Mouse (Mus musculus) heart, adult 9 months (tissue): ENCODE data around the gene Krtap26-1.
A peak's percentile ranks its signal among the peaks of the same experiment; 100 is the strongest.

Source experiments
- DNase-seq, 2 experiments: peaks; one replicate each; pipeline ENCODE4 v3.0.0; 2022; ENCODE audit warnings: low spot score in 2 of 2

The Krtap26-1 gene

GRCm38 (mm10) chr16:88647358-88647846 is at the start of gene Krtap26-1:
Gene Krtap26-1, minus strand, starts transcription at chr16:88647796.
- no peak for DNase-seq

GRCm38 (mm10) chr16:88696256-88696655 is 48.7 kb upstream of the Krtap26-1 start:
- no peak for DNase-seq

GRCm38 (mm10) chr16:88681282-88681681 is 33.7 kb upstream of the Krtap26-1 start:
- no peak for DNase-seq

- DNase-seq: no peak
Measured at GRCm38 (mm10) chr16:88679099-88679498, 31.5 kb upstream of the Krtap26-1 start.

GRCm38 (mm10) chr16:88671571-88671970 is 24.0 kb upstream of the Krtap26-1 start, which contains the start of gene Krtap27-1:
Gene Krtap27-1, minus strand, starts transcription at chr16:88671671.
- no peak for DNase-seq

GRCm38 (mm10) chr16:88657426-88657825 is 9.8 kb upstream of the Krtap26-1 start:
- no peak for DNase-seq

GRCm38 (mm10) chr16:88651952-88652351 is 4.4 kb upstream of the Krtap26-1 start:
- no peak for DNase-seq

- DNase-seq: no peak
Measured at GRCm38 (mm10) chr16:88651082-88651481, 3.5 kb upstream of the Krtap26-1 start.

- no peak for DNase-seq
Measured at GRCm38 (mm10) chr16:88646366-88647111, 1.1 kb downstream of the Krtap26-1 start.

GRCm38 (mm10) chr16:88640053-88640452 is 7.5 kb downstream of the Krtap26-1 start:
- no peak for DNase-seq

- DNase-seq: peak in 1 of 2 experiments; percentile 3
Measured at GRCm38 (mm10) chr16:88635142-88635541, 12.5 kb downstream of the Krtap26-1 start.

GRCm38 (mm10) chr16:88631474-88631873 is 16.1 kb downstream of the Krtap26-1 start:
- no peak for DNase-seq

- no peak for DNase-seq
Measured at GRCm38 (mm10) chr16:88627566-88627965, 20.0 kb downstream of the Krtap26-1 start, which contains the start of gene 2310079G19Rik. Gene 2310079G19Rik, minus strand, starts transcription at chr16:88627666.

- no peak for DNase-seq
Measured at GRCm38 (mm10) chr16:88612712-88613111, 34.9 kb downstream of the Krtap26-1 start.

GRCm38 (mm10) chr16:88611922-88612321 is 35.7 kb downstream of the Krtap26-1 start, which contains the start of gene Krtap24-1:
Gene Krtap24-1, minus strand, starts transcription at chr16:88612279.
- no peak for DNase-seq

GRCm38 (mm10) chr16:88604570-88604969 is 43.0 kb downstream of the Krtap26-1 start:
- no peak for DNase-seq

GRCm38 (mm10) chr16:88602464-88602863 is 45.1 kb downstream of the Krtap26-1 start:
- DNase-seq: no peak

- DNase-seq: no peak
Measured at GRCm38 (mm10) chr16:88600303-88600702, 47.3 kb downstream of the Krtap26-1 start.

GRCm38 (mm10) chr16:88599504-88600237 is 47.9 kb downstream of the Krtap26-1 start:
- DNase-seq: no peak
